Mouse (Mus musculus): ENCODE data around the gene Hoxc11. TPM values are rescaled to one million over a fixed set of nuclear protein-coding genes. Genes with fewer than 3 reads are reported as not detected.

Hoxc11 gene
- total and polyA plus RNA-seq, 2 experiments, result not detected

- no peak within 1 kb of the TSS for H3K9ac ChIP-seq (ENCODE audit: low read depth, low read length)
- no peak for DNase-seq (ENCODE audit: extremely low read depth, low read depth, low spot score)
- no peak for TF ChIP-seq CTCF (IDR thresholded peaks at IDR 0.05; ENCODE audit: low read depth, low read length)
- no peak for TF ChIP-seq POLR2A (IDR thresholded peaks at IDR 0.05; ENCODE audit: extremely low read depth, insufficient read depth, low read length)
- no peaks in the 10 kb centered on the region for H3K4me1 ChIP-seq (ENCODE audit: control insufficient read depth, insufficient read depth, low read length)
- peaks cover 38% of the 10 kb centered on the region for H3K27me3 ChIP-seq (ENCODE audit: control insufficient read depth, insufficient read depth, low read length)
- no peak within 1 kb of the TSS for H3K27ac ChIP-seq (replicated peaks; ENCODE audit: insufficient read depth, low read depth, low read length)
- H3K4me3 ChIP-seq (ENCODE audit: insufficient read depth, low read depth, low read length), result peak within 1 kb of the TSS; percentile 20; the same call in 1 of the 2 replicates
- H3K79me2 ChIP-seq (ENCODE audit: control insufficient read depth, insufficient read depth, low read length), result no peaks in the 10 kb centered on the region
- 5% methylated on average over 19 of the region's 20 CpGs for WGBS
- no peaks in the 10 kb centered on the region for H3K36me3 ChIP-seq (ENCODE audit: control insufficient read depth, insufficient read depth, low read length)
Measured at GRCm38 (mm10) chr15:102976171-102976570, 21.9 kb downstream of the Hoxc11 start, which contains the start of gene Hoxc9. TSS of gene Hoxc9 (plus strand) at chr15:102976439.

GRCm38 (mm10) chr15:102976631-102977422 is 22.6 kb downstream of the Hoxc11 start:
- Histone ChIP-seq H3K4me3 (ENCODE audit: insufficient read depth, low read depth, low read length) (peak overlapping the region; percentile 20; the same call in 1 of the 2 replicates), H3K9ac (ENCODE audit: low read depth, low read length) (no peak overlapping the region), H3K27ac (replicated peaks; ENCODE audit: insufficient read depth, low read depth, low read length) (no peak overlapping the region), H3K79me2 (ENCODE audit: control insufficient read depth, insufficient read depth, low read length) (no peaks in the 10 kb centered on the region), H3K4me1 (ENCODE audit: control insufficient read depth, insufficient read depth, low read length) (no peaks in the 10 kb centered on the region), H3K27me3 (ENCODE audit: control insufficient read depth, insufficient read depth, low read length) (peaks cover 40% of the 10 kb centered on the region), H3K36me3 (ENCODE audit: control insufficient read depth, insufficient read depth, low read length) (no peaks in the 10 kb centered on the region)
- no peak for DNase-seq (ENCODE audit: extremely low read depth, low read depth, low spot score)
- TF ChIP-seq POLR2A (IDR thresholded peaks at IDR 0.05; ENCODE audit: extremely low read depth, insufficient read depth, low read length), result no peak
- no peak for TF ChIP-seq CTCF (IDR thresholded peaks at IDR 0.05; ENCODE audit: low read depth, low read length)
- WGBS, result 4% methylated on average over 37 of the region's 37 CpGs

GRCm38 (mm10) chr15:102977423-102977974 is 23.3 kb downstream of the Hoxc11 start:
- no peak for DNase-seq (ENCODE audit: extremely low read depth, low read depth, low spot score)
- no peaks in the 10 kb centered on the region for H3K79me2 ChIP-seq (ENCODE audit: control insufficient read depth, insufficient read depth, low read length)
- no peak overlapping the region for H3K9ac ChIP-seq (ENCODE audit: low read depth, low read length)
- TF ChIP-seq CTCF (IDR thresholded peaks at IDR 0.05; ENCODE audit: low read depth, low read length), result no peak
- no peak for TF ChIP-seq POLR2A (IDR thresholded peaks at IDR 0.05; ENCODE audit: extremely low read depth, insufficient read depth, low read length)
- WGBS, result 11% methylated on average over 15 of the region's 16 CpGs
- H3K4me3 ChIP-seq (ENCODE audit: insufficient read depth, low read depth, low read length), result peak overlapping the region; percentile 20; the same call in 1 of the 2 replicates
- H3K36me3 ChIP-seq (ENCODE audit: control insufficient read depth, insufficient read depth, low read length), result no peaks in the 10 kb centered on the region
- H3K4me1 ChIP-seq (ENCODE audit: control insufficient read depth, insufficient read depth, low read length), result no peaks in the 10 kb centered on the region; the same call in 1 of the 2 replicates
- H3K27ac ChIP-seq (replicated peaks; ENCODE audit: insufficient read depth, low read depth, low read length), result no peak overlapping the region
- peaks cover 42% of the 10 kb centered on the region for H3K27me3 ChIP-seq (ENCODE audit: control insufficient read depth, insufficient read depth, low read length)

- no peak overlapping the region for H3K27ac ChIP-seq (replicated peaks; ENCODE audit: insufficient read depth, low read depth, low read length)
Measured at GRCm38 (mm10) chr15:102978615-102979515, 24.6 kb downstream of the Hoxc11 start.

GRCm38 (mm10) chr15:102979936-102980335 is 25.7 kb downstream of the Hoxc11 start:
- no peak overlapping the region for H3K4me3 ChIP-seq (ENCODE audit: insufficient read depth, low read depth, low read length)
- H3K4me1 ChIP-seq (ENCODE audit: control insufficient read depth, insufficient read depth, low read length), result no peaks in the 10 kb centered on the region; the same call in 1 of the 2 replicates
- H3K9ac ChIP-seq (ENCODE audit: low read depth, low read length), result no peak overlapping the region
- no peak for DNase-seq (ENCODE audit: extremely low read depth, low read depth, low spot score)
- no peaks in the 10 kb centered on the region for H3K79me2 ChIP-seq (ENCODE audit: control insufficient read depth, insufficient read depth, low read length)
- no peaks in the 10 kb centered on the region for H3K36me3 ChIP-seq (ENCODE audit: control insufficient read depth, insufficient read depth, low read length)
- H3K27ac ChIP-seq (replicated peaks; ENCODE audit: insufficient read depth, low read depth, low read length), result no peak overlapping the region
- peaks cover 38% of the 10 kb centered on the region for H3K27me3 ChIP-seq (ENCODE audit: control insufficient read depth, insufficient read depth, low read length)
- no peak for TF ChIP-seq POLR2A (IDR thresholded peaks at IDR 0.05; ENCODE audit: extremely low read depth, insufficient read depth, low read length)
- TF ChIP-seq CTCF (IDR thresholded peaks at IDR 0.05; ENCODE audit: low read depth, low read length), result no peak
- WGBS, result 0% methylated on average over 1 of the region's 1 CpGs

More at GRCm38 (mm10) chr15:102978615-102979515, 24.6 kb downstream of the Hoxc11 start:
- DNase-seq (ENCODE audit: extremely low read depth, low read depth, low spot score), result no peak
- Histone ChIP-seq H3K9ac (ENCODE audit: low read depth, low read length) (no peak overlapping the region), H3K79me2 (ENCODE audit: control insufficient read depth, insufficient read depth, low read length) (no peaks in the 10 kb centered on the region), H3K27me3 (ENCODE audit: control insufficient read depth, insufficient read depth, low read length) (peaks cover 43% of the 10 kb centered on the region), H3K4me1 (ENCODE audit: control insufficient read depth, insufficient read depth, low read length) (no peaks in the 10 kb centered on the region; the same call in 1 of the 2 replicates), H3K36me3 (ENCODE audit: control insufficient read depth, insufficient read depth, low read length) (no peaks in the 10 kb centered on the region), H3K4me3 (ENCODE audit: insufficient read depth, low read depth, low read length) (no peak overlapping the region)
- TF ChIP-seq POLR2A (IDR thresholded peaks at IDR 0.05; ENCODE audit: extremely low read depth, insufficient read depth, low read length), result no peak
- TF ChIP-seq CTCF (IDR thresholded peaks at IDR 0.05; ENCODE audit: low read depth, low read length), result no peak
- WGBS, result 23% methylated on average over 13 of the region's 13 CpGs

Measured in liver, adult 2 months (tissue).